Mouse (Mus musculus) stomach, postnatal 0 days (tissue): ENCODE data around the gene 6820408C15Rik.

Experiments used
- CTCF ChIP-seq: IDR thresholded peaks from 2 replicates; pipeline ENCODE4 v1.5.1; 2016; ENCODE audit warnings: antibody characterized with exemption, low read depth, mild to moderate bottlenecking, moderate library complexity
- EP300 ChIP-seq: optimal IDR thresholded peaks from 2 replicates; pipeline ENCODE3; 2016; ENCODE audit warnings: antibody characterized with exemption

- TF ChIP-seq CTCF: peak; percentile 78
- no peak for TF ChIP-seq EP300
Observed at GRCm38 (mm10) chr2:152396110-152397003, 19.0 kb upstream of the 6820408C15Rik start.
